Mouse (Mus musculus): ENCODE measurements around the gene Klhl32. TPM values are rescaled to one million over a fixed set of nuclear protein-coding genes. Genes with fewer than 3 reads are reported as not detected.

The Klhl32 gene
- polyA plus RNA-seq, 1 experiment from 2014 or later: 4.2 TPM

- no peak overlapping the region for H3K4me3 ChIP-seq
- H3K36me3 ChIP-seq: peaks cover 17% of the 10 kb centered on the region
- no peaks in the 10 kb centered on the region for H3K9me3 ChIP-seq
- no peaks in the 10 kb centered on the region for H3K27me3 ChIP-seq
- H3K4me1 ChIP-seq: no peaks in the 10 kb centered on the region
- H3K4me2 ChIP-seq: no peak overlapping the region
- ATAC-seq (ENCODE audit: insufficient number of reproducible peaks, insufficient read depth, low FRiP score, low TSS enrichment, low read depth): no peak
- H3K9ac ChIP-seq: no peak overlapping the region
- no peak overlapping the region for H3K27ac ChIP-seq
Observed at GRCm38 (mm10) chr4:24594824-24595223, 256.1 kb downstream of the Klhl32 start.

- Histone ChIP-seq H3K9me3 (no peaks in the 10 kb centered on the region), H3K27ac (no peak overlapping the region), H3K9ac (no peak overlapping the region), H3K4me3 (no peak overlapping the region), H3K27me3 (no peaks in the 10 kb centered on the region), H3K4me1 (no peaks in the 10 kb centered on the region), H3K36me3 (peaks cover 12% of the 10 kb centered on the region), H3K4me2 (no peak overlapping the region)
- ATAC-seq (ENCODE audit: insufficient number of reproducible peaks, insufficient read depth, low FRiP score, low TSS enrichment, low read depth): no peak
- 80% methylated on average over 3 of the region's 3 CpGs for WGBS
Observed at GRCm38 (mm10) chr4:24583997-24584396, 266.9 kb downstream of the Klhl32 start.

- H3K9me3 ChIP-seq: no peaks in the 10 kb centered on the region
- H3K4me2 ChIP-seq: no peak overlapping the region
- no peaks in the 10 kb centered on the region for H3K4me1 ChIP-seq
- no peak overlapping the region for H3K4me3 ChIP-seq
- no peak overlapping the region for H3K9ac ChIP-seq
- no peak overlapping the region for H3K27ac ChIP-seq
- no peak for ATAC-seq (ENCODE audit: insufficient number of reproducible peaks, insufficient read depth, low FRiP score, low TSS enrichment, low read depth)
- 26% methylated on average over 1 of the region's 1 CpGs for WGBS
- no peaks in the 10 kb centered on the region for H3K27me3 ChIP-seq
- peaks cover 8% of the 10 kb centered on the region; the same call in 1 of the 2 replicates for H3K36me3 ChIP-seq
Observed at GRCm38 (mm10) chr4:24582295-24582694, 268.6 kb downstream of the Klhl32 start.

GRCm38 (mm10) chr4:24577594-24577993 is 273.3 kb downstream of the Klhl32 start:
- Histone ChIP-seq H3K27me3 (no peaks in the 10 kb centered on the region), H3K4me3 (no peak overlapping the region), H3K4me1 (no peaks in the 10 kb centered on the region), H3K27ac (no peak overlapping the region), H3K9me3 (no peaks in the 10 kb centered on the region), H3K4me2 (no peak overlapping the region), H3K36me3 (peaks cover 13% of the 10 kb centered on the region), H3K9ac (no peak overlapping the region)
- no peak for ATAC-seq (ENCODE audit: insufficient number of reproducible peaks, insufficient read depth, low FRiP score, low TSS enrichment, low read depth)
- 98% methylated on average over 5 of the region's 5 CpGs for WGBS

GRCm38 (mm10) chr4:24574276-24574675 is 276.6 kb downstream of the Klhl32 start:
- Histone ChIP-seq H3K4me3 (no peak overlapping the region), H3K36me3 (peaks cover 9% of the 10 kb centered on the region), H3K9me3 (no peaks in the 10 kb centered on the region), H3K9ac (no peak overlapping the region), H3K4me2 (no peak overlapping the region), H3K27me3 (no peaks in the 10 kb centered on the region), H3K4me1 (no peaks in the 10 kb centered on the region), H3K27ac (no peak overlapping the region)
- 20% methylated on average over 6 of the region's 6 CpGs for WGBS
- no peak for ATAC-seq (ENCODE audit: insufficient number of reproducible peaks, insufficient read depth, low FRiP score, low TSS enrichment, low read depth)

GRCm38 (mm10) chr4:24568989-24569556 is 281.9 kb downstream of the Klhl32 start:
- Histone ChIP-seq H3K9ac (no peak overlapping the region), H3K4me3 (no peak overlapping the region), H3K27ac (no peak overlapping the region), H3K4me1 (no peaks in the 10 kb centered on the region), H3K27me3 (no peaks in the 10 kb centered on the region), H3K9me3 (no peaks in the 10 kb centered on the region), H3K4me2 (no peak overlapping the region), H3K36me3 (no peaks in the 10 kb centered on the region)
- ATAC-seq (ENCODE audit: insufficient number of reproducible peaks, insufficient read depth, low FRiP score, low TSS enrichment, low read depth): no peak
- 75% methylated on average over 7 of the region's 7 CpGs for WGBS

GRCm38 (mm10) chr4:24568026-24568425 is 282.9 kb downstream of the Klhl32 start:
- no peak for ATAC-seq (ENCODE audit: insufficient number of reproducible peaks, insufficient read depth, low FRiP score, low TSS enrichment, low read depth)
- no peak overlapping the region for H3K4me2 ChIP-seq
- no peaks in the 10 kb centered on the region for H3K4me1 ChIP-seq

More at GRCm38 (mm10) chr4:24568026-24568425, 282.9 kb downstream of the Klhl32 start:
- H3K9ac ChIP-seq: no peak overlapping the region
- no peak overlapping the region for H3K4me3 ChIP-seq
- H3K27ac ChIP-seq: no peak overlapping the region
- H3K9me3 ChIP-seq: no peaks in the 10 kb centered on the region
- WGBS: 59% methylated on average over 6 of the region's 6 CpGs
- no peaks in the 10 kb centered on the region for H3K36me3 ChIP-seq
- no peaks in the 10 kb centered on the region for H3K27me3 ChIP-seq

Other genes with a start within 250 kb of the Klhl32 start
- gene Ndufaf4, start 47.0 kb upstream of the Klhl32 start, polyA plus RNA-seq (2015; fragmentation: Nextera tagmentation; extraction: Ambion mirVana): 53.3 and 56.4 TPM in 2 replicates
- 1.2 and 2.4 TPM in 2 replicates for gene Gpr63, start 115.3 kb upstream of the Klhl32 start, polyA plus RNA-seq (2015; fragmentation: Nextera tagmentation; extraction: Ambion mirVana)

All from embryonic facial prominence, embryonic 13.5 days (tissue).